Mouse (Mus musculus): ENCODE measurements around the gene Lsm10.

DNA sequence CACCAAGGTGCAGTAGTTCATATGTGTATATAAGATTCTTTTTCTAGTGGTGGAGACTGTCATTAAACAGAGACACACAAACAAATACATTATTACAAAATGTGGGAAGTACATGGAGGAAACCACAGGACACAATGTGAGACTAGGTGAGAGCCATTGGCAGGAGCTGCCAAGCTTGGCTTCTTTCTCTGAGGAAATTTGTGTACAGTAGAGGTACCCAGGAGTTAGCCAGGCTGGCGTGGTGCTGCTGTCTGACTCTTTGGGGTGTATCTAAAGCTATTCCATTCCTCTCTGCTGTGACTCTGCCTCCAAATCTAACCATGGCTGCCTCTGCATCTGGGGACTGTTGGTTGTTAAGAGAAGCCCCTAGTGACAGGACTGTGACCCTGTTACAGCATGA is 22.6 kb downstream of the Lsm10 start:
- TF ChIP-seq CTCF (IDR thresholded peaks at IDR 0.05; ENCODE audit: extremely low read depth, insufficient read length, insufficient replicate concordance, low read depth, low read length) = no peak
- TF ChIP-seq POLR2A (IDR thresholded peaks at IDR 0.05; ENCODE audit: low read depth, low read length) = no peak
